Comparison of ENCODE assay signal across 8 mouse cellular contexts in genomic region chr10:42680582-42681001, GRCm38 (mm10).
DNase-seq lines count a peak whose midpoint lies in the region; ATAC-seq and TF ChIP-seq lines count a peak whose summit lies in the region.

No protein-coding gene starts in this region.

- no peak for ATAC-seq in hindbrain, embryonic 13.5 days (ENCODE audit: low FRiP score)

- H3K4me3 ChIP-seq in heart, embryonic 10.5 days = peak overlapping the region; percentile 78; the same call in 1 of the 2 replicates
- peak overlapping the region; percentile 38 to 90 for H3K4me3 ChIP-seq in MEL (ENCODE audit: control insufficient read depth in 1 of 2, insufficient read depth in 1 of 2, low read depth in 2 of 2, low read length in 2 of 2)
- peak overlapping the region; percentile 8; the same call in 1 of the 2 replicates for H3K4me3 ChIP-seq in hindbrain, embryonic 13.5 days

- no peak for TF ChIP-seq EP300 in MEL (IDR thresholded peaks at IDR 0.05; ENCODE audit: low read depth in 1 of 2, low read length in 2 of 2)

- TF ChIP-seq RAD21 in MEL (IDR thresholded peaks at IDR 0.05; ENCODE audit: low read depth, low read length) = no peak

- no peak for TF ChIP-seq CTCF in MEL (IDR thresholded peaks at IDR 0.05 in 2 of 3, conservative IDR thresholded peaks at IDR 0.05 in 1 of 3; ENCODE audit: control insufficient read depth in 1 of 3, insufficient read depth in 1 of 3, low read depth in 2 of 3, low read length in 3 of 3, poor library complexity in 1 of 3, severe bottlenecking in 1 of 3)

- peaks cover 15% of the 10 kb centered on the region for H3K4me1 ChIP-seq in heart, embryonic 10.5 days
- peaks cover 2 to 6% of the 10 kb centered on the region in 2 experiments; a peak in 3 of 4 replicates for H3K4me1 ChIP-seq in MEL (ENCODE audit: control insufficient read depth in 1 of 2, insufficient read depth in 2 of 2, low read length in 2 of 2)
- H3K4me1 ChIP-seq in hindbrain, embryonic 13.5 days (replicated peaks) = peaks cover 18% of the 10 kb centered on the region

- H3K79me2 ChIP-seq in MEL (ENCODE audit: control insufficient read depth, insufficient read depth, low read length, poor library complexity) = peaks cover 13% of the 10 kb centered on the region

- no peak for DNase-seq in heart, embryonic 10.5 days (ENCODE audit: low spot score)
- DNase-seq in heart, adult 9 months (ENCODE audit: low spot score in 2 of 2) = no peak
- peak; percentile 87 for DNase-seq in MEL (ENCODE audit: low read depth, low spot score)
- peak; percentile 33 for DNase-seq in mesoderm, embryonic 11.5 days (ENCODE audit: low read depth, low spot score)
- DNase-seq in spleen, postnatal 10 days (ENCODE audit: low spot score in 2 of 2) = no peak
- DNase-seq in layer of hippocampus, postnatal 10 days (ENCODE audit: low spot score in 2 of 2) = no peak
- no peak for DNase-seq in layer of hippocampus, postnatal 14 days (ENCODE audit: low spot score in 2 of 2)

- no peak overlapping the region for H3K9ac ChIP-seq in MEL (ENCODE audit: control insufficient read depth, low read depth, low read length, poor library complexity, severe bottlenecking)
- no peak overlapping the region for H3K9ac ChIP-seq in hindbrain, embryonic 13.5 days

- H3K4me2 ChIP-seq in hindbrain, embryonic 13.5 days = peak overlapping the region; percentile 71

- H3K36me3 ChIP-seq in heart, embryonic 10.5 days = peaks cover 10% of the 10 kb centered on the region
- H3K36me3 ChIP-seq in MEL (ENCODE audit: control insufficient read depth in 1 of 2, insufficient read depth in 2 of 2, low read length in 2 of 2) = peaks cover 0 to 7% of the 10 kb centered on the region in 2 experiments; a peak in 3 of 4 replicates
- peaks cover 13% of the 10 kb centered on the region for H3K36me3 ChIP-seq in hindbrain, embryonic 13.5 days

- WGBS in heart, embryonic 10.5 days = 6% methylated on average over 6 of the region's 6 CpGs
- 12% methylated on average over 6 of the region's 6 CpGs for WGBS in hindbrain, embryonic 13.5 days

- TF ChIP-seq POLR2A in MEL (IDR thresholded peaks at IDR 0.05; ENCODE audit: control insufficient read depth in 1 of 2, insufficient read depth in 1 of 2, low read depth in 1 of 2, low read length in 2 of 2, poor library complexity in 1 of 2) = peak in 1 of 2 experiments; percentile 55; a peak in 2 of 4 replicates

- no peaks in the 10 kb centered on the region for H3K9me3 ChIP-seq in heart, embryonic 10.5 days
- H3K9me3 ChIP-seq in MEL (replicated peaks; ENCODE audit: insufficient read depth, low read length) = no peaks in the 10 kb centered on the region
- H3K9me3 ChIP-seq in hindbrain, embryonic 13.5 days = no peaks in the 10 kb centered on the region

- no peak overlapping the region for H3K27ac ChIP-seq in heart, embryonic 10.5 days
- no peak overlapping the region for H3K27ac ChIP-seq in MEL (ENCODE audit: control insufficient read depth, low read depth, low read length)
- H3K27ac ChIP-seq in hindbrain, embryonic 13.5 days = no peak overlapping the region

- no peaks in the 10 kb centered on the region for H3K27me3 ChIP-seq in heart, embryonic 10.5 days (ENCODE audit: insufficient read depth, poor library complexity, severe bottlenecking)
- H3K27me3 ChIP-seq in MEL (ENCODE audit: control insufficient read depth in 1 of 2, insufficient read depth in 2 of 2, low read length in 2 of 2) = no peaks in the 10 kb centered on the region
- H3K27me3 ChIP-seq in hindbrain, embryonic 13.5 days = 0 out of 2 replicates have a peak, but pooled peaks cover 3% of the 10 kb centered on the region

TF ChIP-seq in MEL, 35 proteins besides CTCF, POLR2A, EP300 and RAD21:
- TF ChIP-seq CHD1 (IDR thresholded peaks at IDR 0.05; ENCODE audit: low read depth, low read length) = no peak
- peak; percentile 70 for TF ChIP-seq TBP (IDR thresholded peaks at IDR 0.05; ENCODE audit: low read depth, low read length)

Comparison
In these comparisons a context has a peak if more than half of its experiments do, and no peak if none do; other contexts are left out.
1. DNase-seq: peak in MEL (single experiment) and mesoderm, embryonic 11.5 days (single experiment); none in heart, embryonic 10.5 days (single experiment), heart, adult 9 months (0 of 2), spleen, postnatal 10 days (0 of 2), layer of hippocampus, postnatal 10 days (0 of 2) and layer of hippocampus, postnatal 14 days (0 of 2).
2. H3K4me3 ChIP-seq: peak in every context shown above with its lines; median percentile 78 in heart, embryonic 10.5 days; 64 in MEL; 8 in hindbrain, embryonic 13.5 days.